Comparison of ENCODE assay signal across 7 mouse cellular contexts in genomic region chr17:47009546-47009897, GRCm38 (mm10). TPM values are rescaled to one million over a fixed set of nuclear protein-coding genes. Genes with fewer than 3 reads are reported as not detected.
DNase-seq lines count a peak whose midpoint lies in the region; ATAC-seq and TF ChIP-seq lines count a peak whose summit lies in the region.

No protein-coding gene starts in this region.

- peak overlapping the region; percentile 97 for H3K27ac ChIP-seq in lung, embryonic 16.5 days (ENCODE audit: low read length)
- H3K27ac ChIP-seq in forebrain, postnatal 0 days (ENCODE audit: low read depth, low read length) = peak overlapping the region; percentile 91

- peak overlapping the region; percentile 98 for H3K4me3 ChIP-seq in lung, embryonic 16.5 days (ENCODE audit: low read length)
- H3K4me3 ChIP-seq in forebrain, postnatal 0 days (ENCODE audit: low read depth, low read length) = peak overlapping the region; percentile 82

- TF ChIP-seq CTCF in forebrain, postnatal 0 days (IDR thresholded peaks at IDR 0.05; ENCODE audit: low read depth) = no peak

- H3K9ac ChIP-seq in lung, embryonic 16.5 days (ENCODE audit: low read length) = peak overlapping the region; percentile 99
- peak overlapping the region; percentile 95 for H3K9ac ChIP-seq in forebrain, postnatal 0 days

- H3K36me3 ChIP-seq in lung, embryonic 16.5 days (ENCODE audit: control insufficient read depth, insufficient read depth, low read length) = peaks cover 3% of the 10 kb centered on the region; the same call in 1 of the 2 replicates
- peaks cover 6% of the 10 kb centered on the region; the same call in 1 of the 2 replicates for H3K36me3 ChIP-seq in forebrain, postnatal 0 days (ENCODE audit: insufficient read depth)
- H3K36me3 ChIP-seq in splenic B cell, adult 2 months (ENCODE audit: control insufficient read depth, insufficient read depth, low read length, poor library complexity, severe bottlenecking) = no peaks in the 10 kb centered on the region

- H3K27me3 ChIP-seq in lung, embryonic 16.5 days (ENCODE audit: control insufficient read depth, insufficient read depth, low read depth, low read length) = no peaks in the 10 kb centered on the region; the same call in 1 of the 2 replicates
- H3K27me3 ChIP-seq in forebrain, postnatal 0 days (ENCODE audit: insufficient read depth, low read length) = no peaks in the 10 kb centered on the region
- no peaks in the 10 kb centered on the region for H3K27me3 ChIP-seq in splenic B cell, adult 2 months (ENCODE audit: control insufficient read depth, insufficient read depth, low read length, poor library complexity, severe bottlenecking)

- peak; percentile 0; the same call in 1 of the 2 replicates for ATAC-seq in lung, embryonic 16.5 days (ENCODE audit: low read depth)
- no peak; the same call in 1 of the 2 replicates for ATAC-seq in forebrain, postnatal 0 days

- H3K4me1 ChIP-seq in lung, embryonic 16.5 days (replicated peaks; ENCODE audit: control insufficient read depth, insufficient read depth, low read length) = peaks cover 16% of the 10 kb centered on the region
- H3K4me1 ChIP-seq in forebrain, postnatal 0 days (ENCODE audit: insufficient read depth) = peaks cover 6% of the 10 kb centered on the region; the same call in 1 of the 2 replicates

- no peaks in the 10 kb centered on the region for H3K9me3 ChIP-seq in lung, embryonic 16.5 days (ENCODE audit: control insufficient read depth, low read length)
- no peaks in the 10 kb centered on the region for H3K9me3 ChIP-seq in forebrain, postnatal 0 days (ENCODE audit: low read length)

- peak overlapping the region; percentile 83 for H3K4me2 ChIP-seq in lung, embryonic 16.5 days (ENCODE audit: low read depth, low read length)
- H3K4me2 ChIP-seq in forebrain, postnatal 0 days (ENCODE audit: low read depth) = peak overlapping the region; percentile 62

- under 1% methylated on average over 13 of the region's 13 CpGs for WGBS in lung, embryonic 16.5 days
- under 1% methylated on average over 13 of the region's 13 CpGs for WGBS in forebrain, postnatal 0 days

- no peak for DNase-seq in lung, postnatal 14 days
- peak; percentile 25 for DNase-seq in c-Kit-positive CD71-positive TER-119-negative erythroid progenitor cells, embryonic 14.5 days (ENCODE audit: low read depth)
- DNase-seq in forebrain, postnatal 0 days = no peak
- DNase-seq in liver = peak; percentile 34
- peak; percentile 28 for DNase-seq in splenic B cell, adult 2 months (ENCODE audit: low read depth, low spot score)
- no peak for DNase-seq in frontal cortex, postnatal 10 days (ENCODE audit: low spot score in 2 of 2)

RNA-seq across cellular contexts. Expression of gene Ubr2, which starts 0.8 kb away (rescaled TPM):
- polyA plus RNA-seq in lung, embryonic 16.5 days (2015; fragmentation: Nextera tagmentation; extraction: Ambion mirVana) = 15.2 and 16.1 TPM in 2 replicates
- 22.0 and 23.1 TPM in 2 replicates for total RNA-seq in forebrain, postnatal 0 days (2014; rRNA removed)
- polyA plus RNA-seq in forebrain, postnatal 0 days (2015; fragmentation: Nextera tagmentation; extraction: Ambion mirVana) = 4.3 and 7.8 TPM in 2 replicates

Comparison
In these comparisons a context has a peak if more than half of its experiments do, and no peak if none do; other contexts are left out.
1. DNase-seq: peak in c-Kit-positive CD71-positive TER-119-negative erythroid progenitor cells, embryonic 14.5 days (single experiment), liver (single experiment) and splenic B cell, adult 2 months (single experiment); none in lung, postnatal 14 days (single experiment), forebrain, postnatal 0 days (single experiment) and frontal cortex, postnatal 10 days (0 of 2).